Mouse (Mus musculus): ENCODE measurements around the gene March1. TPM values are rescaled to one million over a fixed set of nuclear protein-coding genes. Genes with fewer than 3 reads are reported as not detected.

Gene March1
- polyA plus RNA-seq (2012; rRNA removed) = 2.0 and 2.3 TPM in 2 replicates

- DNase-seq (ENCODE audit: low spot score) = no peak
Observed at GRCm38 (mm10) chr8:65617871-65618751, at the start of gene March1. March1 (plus strand) TSS chr8:65617900.

GRCm38 (mm10) chr8:65586909-65587308, 30.8 kb upstream of the March1 start:
- no peak for DNase-seq (ENCODE audit: low spot score)

DNA sequence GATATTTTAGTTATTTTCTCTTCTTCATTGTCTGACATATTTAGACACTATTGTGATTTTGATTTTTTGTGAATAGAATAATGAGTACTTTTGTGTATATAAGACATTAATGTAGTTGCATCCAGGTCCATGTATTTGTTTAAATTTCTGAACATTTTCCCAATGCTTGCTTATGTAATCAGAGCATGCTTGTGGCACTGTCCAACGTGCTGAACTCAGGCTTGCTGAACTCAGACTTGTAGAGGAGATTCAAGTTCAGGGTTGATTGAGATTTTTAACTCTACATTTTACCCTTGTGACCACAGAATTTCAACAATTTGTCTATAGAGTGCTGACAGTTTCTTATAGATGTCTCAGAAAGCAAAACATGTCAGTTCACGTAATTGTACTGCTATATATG, 14.5 kb upstream of the March1 start:
- DNase-seq (ENCODE audit: low spot score) = no peak

DNA sequence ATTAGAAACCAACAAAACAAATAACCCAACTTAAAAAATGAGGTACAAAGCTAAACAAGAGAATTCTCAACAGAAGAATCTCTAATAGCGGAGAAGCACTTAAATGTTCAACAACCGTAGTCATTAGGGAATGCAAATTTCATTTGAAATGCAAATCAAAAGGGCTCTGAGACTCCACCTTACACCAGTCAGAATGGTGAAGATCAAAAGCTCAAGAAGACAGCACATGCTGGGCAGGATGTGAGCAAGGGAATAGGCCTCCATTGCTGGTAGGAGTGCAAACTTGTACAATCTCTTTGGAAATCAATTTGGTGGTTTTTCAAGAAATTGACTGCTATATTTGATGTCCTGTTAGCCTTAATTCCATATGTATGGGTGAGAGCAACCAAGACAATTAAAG, 8.2 kb upstream of the March1 start:
- DNase-seq (ENCODE audit: low spot score) = no peak

GRCm38 (mm10) chr8:65618966-65619365, 1.3 kb downstream of the March1 start:
- DNase-seq (ENCODE audit: low spot score) = no peak

DNA sequence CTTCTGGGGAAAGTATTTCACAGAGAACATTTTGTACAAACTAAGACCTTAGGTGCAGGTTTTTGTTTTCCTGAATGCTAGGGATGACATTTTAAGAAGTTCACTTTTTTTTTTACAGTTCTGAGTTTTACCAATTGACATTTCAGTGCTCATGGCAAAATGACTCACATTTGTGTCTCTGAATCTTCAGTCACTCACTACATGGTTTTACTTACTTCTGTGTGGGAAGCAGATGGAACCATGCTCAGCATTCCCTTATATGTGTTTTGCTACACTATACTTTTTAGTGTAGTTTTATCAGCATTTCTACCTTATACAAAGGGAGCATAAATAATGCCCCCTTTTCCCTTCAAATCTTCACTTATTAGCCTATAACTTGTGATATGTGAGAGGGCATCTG, 27.2 kb downstream of the March1 start:
- no peak for DNase-seq (ENCODE audit: low spot score)

GRCm38 (mm10) chr8:65645502-65645901, 27.8 kb downstream of the March1 start:
- no peak for DNase-seq (ENCODE audit: low spot score)

DNA sequence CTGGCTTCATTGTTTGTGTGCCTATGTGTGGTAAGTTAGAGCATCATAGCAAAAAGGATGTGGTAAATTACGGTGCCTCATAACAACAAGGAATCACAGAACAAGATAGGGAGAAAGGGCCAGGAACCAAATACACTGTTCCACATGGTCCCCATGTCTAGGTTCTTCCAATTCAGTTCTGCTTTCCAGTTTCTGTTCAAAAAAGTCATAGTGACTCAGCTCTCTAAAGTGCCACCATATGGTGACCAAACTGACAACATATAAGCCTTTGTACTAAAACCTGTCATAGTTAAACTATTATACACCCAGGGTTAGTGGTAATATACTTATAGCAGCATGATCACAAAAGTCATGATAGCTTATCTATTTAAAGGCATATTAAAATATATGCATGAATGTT, 28.2 kb downstream of the March1 start:
- no peak for DNase-seq (ENCODE audit: low spot score)

GRCm38 (mm10) chr8:65655924-65656323, 38.2 kb downstream of the March1 start:
- no peak for DNase-seq (ENCODE audit: low spot score)

GRCm38 (mm10) chr8:65661885-65662284, 44.2 kb downstream of the March1 start:
- no peak for DNase-seq (ENCODE audit: low spot score)

GRCm38 (mm10) chr8:65665786-65666185, 48.1 kb downstream of the March1 start:
- DNase-seq (ENCODE audit: low spot score) = no peak

GRCm38 (mm10) chr8:65743066-65743465, 125.4 kb downstream of the March1 start:
- DNase-seq (ENCODE audit: low spot score) = no peak

DNA sequence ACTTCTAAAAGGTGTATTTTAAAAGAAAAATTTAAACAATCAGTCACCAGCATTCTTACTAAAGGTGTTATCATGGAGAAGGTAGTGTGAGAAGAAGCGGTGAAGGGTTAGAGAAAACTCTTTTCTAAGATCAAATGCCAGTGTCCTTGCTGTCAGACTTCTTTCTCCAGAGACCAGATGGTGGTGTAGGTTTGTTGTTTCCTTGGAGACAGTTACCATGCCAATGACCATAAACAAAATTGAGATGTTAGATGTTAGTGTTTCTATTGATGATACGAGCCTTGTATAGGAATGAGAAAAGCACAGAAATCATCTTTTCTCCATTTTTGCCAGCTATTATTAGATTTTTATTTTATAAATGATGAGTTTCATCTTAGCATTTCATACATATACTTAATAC, 158.1 kb downstream of the March1 start:
- DNase-seq (ENCODE audit: low spot score) = no peak

- DNase-seq (ENCODE audit: low spot score) = no peak
Observed at GRCm38 (mm10) chr8:65781156-65781555, 163.5 kb downstream of the March1 start.

GRCm38 (mm10) chr8:65812971-65813370, 195.3 kb downstream of the March1 start:
- DNase-seq (ENCODE audit: low spot score) = no peak

GRCm38 (mm10) chr8:65922294-65923019, 304.8 kb downstream of the March1 start:
- DNase-seq (ENCODE audit: low spot score) = no peak

GRCm38 (mm10) chr8:65956948-65957347, 339.2 kb downstream of the March1 start:
- DNase-seq (ENCODE audit: low spot score) = no peak

DNA sequence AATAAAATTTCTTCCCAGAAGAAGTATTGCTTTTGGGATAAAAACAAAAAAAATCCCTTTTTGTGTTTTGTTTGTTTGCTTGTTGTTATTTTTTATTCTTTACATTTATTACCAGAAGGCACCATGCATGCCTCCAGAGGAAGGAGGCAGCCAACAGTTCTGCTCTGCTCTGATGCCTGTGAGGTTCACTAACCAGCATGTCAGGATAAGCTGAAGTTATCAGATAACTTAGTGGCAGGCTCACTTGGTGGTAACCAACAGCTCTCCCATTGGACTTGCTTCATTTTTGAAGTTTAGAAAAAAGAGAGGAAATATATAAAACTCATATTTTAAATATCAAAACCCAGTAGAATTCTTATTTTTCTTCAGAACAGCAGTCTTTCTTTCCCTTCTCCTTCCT, 339.8 kb downstream of the March1 start:
- no peak for DNase-seq (ENCODE audit: low spot score)

DNA sequence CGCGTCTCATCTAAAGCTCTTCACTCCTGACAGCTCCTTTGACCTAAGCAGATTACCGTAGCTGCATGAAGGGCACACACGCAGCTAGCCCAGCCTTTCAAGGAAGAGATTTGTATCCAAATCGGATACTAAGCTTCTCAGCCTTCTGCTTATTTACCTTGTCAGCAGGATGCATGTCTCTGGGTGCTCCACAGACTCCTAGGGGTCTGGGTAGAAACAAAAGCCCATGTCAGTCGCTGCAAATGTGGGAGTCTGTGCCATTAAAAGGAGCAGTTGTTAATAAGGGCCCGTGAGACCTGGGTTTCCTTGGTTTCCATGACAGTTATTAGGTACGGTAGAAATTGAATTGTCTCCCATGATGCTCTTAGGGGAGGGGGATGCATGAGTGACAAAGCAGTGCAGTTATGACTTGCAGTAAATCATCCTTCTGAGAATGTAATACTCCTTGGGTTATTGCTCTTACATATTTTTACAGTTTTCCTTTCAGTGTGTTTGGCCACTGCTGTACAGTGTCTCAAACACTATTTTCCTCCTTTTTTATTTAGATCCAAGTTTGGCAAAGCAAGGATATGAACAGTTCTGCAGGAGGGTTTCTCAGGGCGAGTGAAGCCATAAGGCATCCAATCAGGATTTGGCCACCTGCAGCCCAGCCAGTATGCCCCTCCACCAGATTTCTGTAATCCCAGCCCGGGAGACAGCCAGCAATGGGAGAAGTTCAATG, 349.0 kb downstream of the March1 start:
- DNase-seq (ENCODE audit: low spot score) = no peak

GRCm38 (mm10) chr8:65967223-65967778, 349.6 kb downstream of the March1 start:
- DNase-seq (ENCODE audit: low spot score) = no peak

DNA sequence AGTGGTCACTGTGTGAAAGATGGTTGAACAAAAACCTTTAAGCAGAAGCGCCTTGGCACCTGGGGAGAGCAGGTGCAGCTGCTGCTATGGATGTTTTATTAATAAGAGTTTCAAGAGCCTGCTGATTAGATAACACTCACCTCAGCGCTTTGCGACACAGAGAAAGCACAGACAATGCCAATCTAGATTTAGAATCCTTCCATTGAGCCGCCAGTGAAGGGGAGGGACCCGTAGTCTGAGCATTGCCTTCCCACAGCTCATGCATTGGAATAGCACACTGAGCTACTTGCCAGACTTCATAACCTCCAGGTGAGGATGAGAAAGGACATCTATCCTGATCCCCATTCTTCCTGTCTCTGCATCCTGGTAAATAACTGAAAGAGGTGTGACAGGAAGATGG, 359.2 kb downstream of the March1 start:
- no peak for DNase-seq (ENCODE audit: low spot score)

GRCm38 (mm10) chr8:65982039-65982438, 364.3 kb downstream of the March1 start:
- no peak for DNase-seq (ENCODE audit: low spot score)

All from urinary bladder, adult 2 months (tissue).